Mouse (Mus musculus) liver, embryonic 15.5 days (tissue): ENCODE data around the gene Il3ra. TPM values are rescaled to one million over a fixed set of nuclear protein-coding genes. Genes with fewer than 3 reads are reported as not detected.

Experiments
- ATAC-seq: fragments of 200-750 bp; cut with Nextera tagmentation; 2 replicates; pipeline ENCODE4 v1.8.0; 2017; ENCODE audit warnings: moderate number of reproducible peaks, mild to moderate bottlenecking, moderate library complexity; ENCODE audit not compliant: insufficient read depth
- H3K27ac ChIP-seq: fragments of 300-500 bp; sonication (generic); replicated peaks from 2 replicates; pipeline ENCODE4 v1.5.1; 2015; ENCODE audit warnings: mild to moderate bottlenecking, inconsistent platforms
- H3K27me3 ChIP-seq: fragments of 300-500 bp; sonication (generic); 2 replicates; pipeline ENCODE4 v1.6.1; 2015; ENCODE audit warnings: mild to moderate bottlenecking, inconsistent platforms
- H3K36me3 ChIP-seq: fragments of 300-500 bp; sonication (generic); replicated peaks from 2 replicates; pipeline ENCODE4 v1.6.1; 2015; ENCODE audit warnings: moderate library complexity, mild to moderate bottlenecking, inconsistent platforms
- H3K4me1 ChIP-seq: fragments of 300-500 bp; sonication (generic); replicated peaks from 2 replicates; pipeline ENCODE4 v1.6.1; 2015; ENCODE audit warnings: inconsistent platforms
- H3K4me2 ChIP-seq: fragments of 300-500 bp; sonication (generic); 2 replicates; pipeline ENCODE4 v1.6.1; 2015; ENCODE audit warnings: moderate library complexity, mild to moderate bottlenecking, inconsistent platforms
- H3K4me3 ChIP-seq: fragments of 300-500 bp; sonication (generic); replicated peaks from 2 replicates; pipeline ENCODE4 v1.5.1; 2015; ENCODE audit warnings: mild to moderate bottlenecking, inconsistent platforms
- H3K9ac ChIP-seq: fragments of 300-500 bp; sonication (generic); 2 replicates; pipeline ENCODE4 v1.6.1; 2015; ENCODE audit warnings: moderate library complexity, mild to moderate bottlenecking, inconsistent platforms
- H3K9me3 ChIP-seq: fragments of 300-500 bp; sonication (generic); replicated peaks from 2 replicates; pipeline ENCODE4 v1.6.1; 2016; ENCODE audit warnings: inconsistent platforms
- WGBS: fragments of 180-500 bp; shearing (Covaris S2); methylation state at CpG from one replicate; pipeline ENCODE4 v1.1.7; 2015; ENCODE audit warnings: mixed read lengths; ENCODE audit not compliant: insufficient replicate concordance; 5-methylcytosine and 5-hydroxymethylcytosine counted together
- polyA plus RNA-seq: library from polyadenylated mRNA; unstranded; fragments of >200 nt; fragmentation: Nextera tagmentation; extraction: Ambion mirVana; gene quantifications from 2 replicates; pipeline ENCODE4 v1.2.1, GENCODE M21; 2015

The Il3ra gene
- polyA plus RNA-seq, 1 experiment from 2014 or later = 3.3 TPM

GRCm38 (mm10) chr14:14349485-14350262 is 3.6 kb downstream of the Il3ra start:
- Histone ChIP-seq H3K9ac (no peak overlapping the region), H3K4me3 (no peak overlapping the region), H3K27ac (no peak overlapping the region), H3K4me1 (peaks cover 12% of the 10 kb centered on the region; the same call in 1 of the 2 replicates), H3K4me2 (no peak overlapping the region), H3K9me3 (peaks cover 60% of the 10 kb centered on the region), H3K27me3 (no peaks in the 10 kb centered on the region), H3K36me3 (peaks cover 7% of the 10 kb centered on the region; the same call in 1 of the 2 replicates)
- no peak for ATAC-seq
- WGBS = 82% methylated on average over 20 of the region's 20 CpGs

GRCm38 (mm10) chr14:14350263-14351147 is 4.4 kb downstream of the Il3ra start:
- WGBS = 86% methylated on average over 29 of the region's 29 CpGs
- H3K9me3 ChIP-seq = peaks cover 63% of the 10 kb centered on the region
- no peaks in the 10 kb centered on the region for H3K27me3 ChIP-seq
- H3K4me1 ChIP-seq = peaks cover 10% of the 10 kb centered on the region; the same call in 1 of the 2 replicates
- H3K9ac ChIP-seq = no peak overlapping the region
- H3K4me2 ChIP-seq = no peak overlapping the region
- H3K27ac ChIP-seq = no peak overlapping the region
- H3K36me3 ChIP-seq = peaks cover 7% of the 10 kb centered on the region; the same call in 1 of the 2 replicates
- H3K4me3 ChIP-seq = no peak overlapping the region
- no peak for ATAC-seq

- Histone ChIP-seq H3K4me3 (no peak overlapping the region), H3K4me2 (no peak overlapping the region)
Measured at GRCm38 (mm10) chr14:14351148-14351455, 5.0 kb downstream of the Il3ra start.

GRCm38 (mm10) chr14:14351721-14352590 is 5.9 kb downstream of the Il3ra start:
- no peak overlapping the region for H3K4me3 ChIP-seq
- H3K4me2 ChIP-seq = no peak overlapping the region
- peaks cover 7% of the 10 kb centered on the region; the same call in 1 of the 2 replicates for H3K36me3 ChIP-seq
- peaks cover 63% of the 10 kb centered on the region for H3K9me3 ChIP-seq
- H3K9ac ChIP-seq = no peak overlapping the region
- no peak overlapping the region for H3K27ac ChIP-seq
- H3K27me3 ChIP-seq = no peaks in the 10 kb centered on the region
- WGBS = 78% methylated on average over 9 of the region's 9 CpGs
- no peak for ATAC-seq
- no peaks in the 10 kb centered on the region for H3K4me1 ChIP-seq

More at GRCm38 (mm10) chr14:14351148-14351455, 5.0 kb downstream of the Il3ra start:
- Histone ChIP-seq H3K9me3 (peaks cover 63% of the 10 kb centered on the region), H3K4me1 (peaks cover 6% of the 10 kb centered on the region; the same call in 1 of the 2 replicates), H3K9ac (no peak overlapping the region), H3K36me3 (peaks cover 7% of the 10 kb centered on the region; the same call in 1 of the 2 replicates), H3K27me3 (no peaks in the 10 kb centered on the region), H3K27ac (no peak overlapping the region)
- WGBS = 87% methylated on average over 7 of the region's 7 CpGs
- ATAC-seq = no peak

- Histone ChIP-seq H3K4me2 (no peak overlapping the region), H3K4me1 (no peaks in the 10 kb centered on the region), H3K27me3 (no peaks in the 10 kb centered on the region), H3K4me3 (no peak overlapping the region), H3K9me3 (peaks cover 61% of the 10 kb centered on the region), H3K36me3 (peaks cover 7% of the 10 kb centered on the region; the same call in 1 of the 2 replicates), H3K9ac (no peak overlapping the region), H3K27ac (no peak overlapping the region)
- no peak for ATAC-seq
- WGBS = 68% methylated on average over 6 of the region's 6 CpGs
Measured at GRCm38 (mm10) chr14:14352606-14353005, 6.5 kb downstream of the Il3ra start.

GRCm38 (mm10) chr14:14353081-14353732 is 7.1 kb downstream of the Il3ra start:
- H3K27me3 ChIP-seq = no peaks in the 10 kb centered on the region
- peaks cover 55% of the 10 kb centered on the region for H3K9me3 ChIP-seq
- peaks cover 7% of the 10 kb centered on the region; the same call in 1 of the 2 replicates for H3K36me3 ChIP-seq
- no peak overlapping the region for H3K9ac ChIP-seq
- no peak overlapping the region for H3K27ac ChIP-seq
- ATAC-seq = no peak
- no peaks in the 10 kb centered on the region for H3K4me1 ChIP-seq
- no peak overlapping the region for H3K4me2 ChIP-seq
- 68% methylated on average over 7 of the region's 7 CpGs for WGBS
- H3K4me3 ChIP-seq = no peak overlapping the region

GRCm38 (mm10) chr14:14353740-14354510 is 7.8 kb downstream of the Il3ra start:
- Histone ChIP-seq H3K9ac (no peak overlapping the region), H3K9me3 (peaks cover 47% of the 10 kb centered on the region), H3K27ac (no peak overlapping the region), H3K4me2 (no peak overlapping the region), H3K36me3 (0 out of 2 replicates have a peak, but pooled peaks cover 7% of the 10 kb centered on the region), H3K4me3 (no peak overlapping the region), H3K4me1 (no peaks in the 10 kb centered on the region), H3K27me3 (no peaks in the 10 kb centered on the region)
- ATAC-seq = no peak
- WGBS = 76% methylated on average over 8 of the region's 8 CpGs

GRCm38 (mm10) chr14:14354511-14355359 is 8.7 kb downstream of the Il3ra start:
- WGBS = 76% methylated on average over 13 of the region's 13 CpGs
- H3K27ac ChIP-seq = no peak overlapping the region
- H3K9me3 ChIP-seq = peaks cover 39% of the 10 kb centered on the region
- no peak overlapping the region for H3K4me3 ChIP-seq
- H3K9ac ChIP-seq = no peak overlapping the region
- 0 out of 2 replicates have a peak, but pooled peaks cover 5% of the 10 kb centered on the region for H3K36me3 ChIP-seq
- H3K4me1 ChIP-seq = no peaks in the 10 kb centered on the region
- ATAC-seq = no peak
- H3K4me2 ChIP-seq = no peak overlapping the region
- H3K27me3 ChIP-seq = no peaks in the 10 kb centered on the region

- no peaks in the 10 kb centered on the region for H3K4me1 ChIP-seq
- H3K36me3 ChIP-seq = no peaks in the 10 kb centered on the region
- no peaks in the 10 kb centered on the region for H3K27me3 ChIP-seq
- whole genome bisulfite sequencing = 75% methylated on average over 8 of the region's 8 CpGs
- peaks cover 34% of the 10 kb centered on the region for H3K9me3 ChIP-seq
- no peak overlapping the region for H3K9ac ChIP-seq
- no peak overlapping the region for H3K27ac ChIP-seq
- no peak overlapping the region for H3K4me2 ChIP-seq
- no peak overlapping the region for H3K4me3 ChIP-seq
- no peak for ATAC-seq
Measured at GRCm38 (mm10) chr14:14355360-14355646, 9.2 kb downstream of the Il3ra start.
